Mouse (Mus musculus) gastrocnemius, adult 18-20 months (tissue): ENCODE measurements at regions not wholly inside any gene's neighbourhood (a gene's known extent, or its start where the extent isn't known, plus 50 kb on each side); places are given as distances from the start of the nearest gene placed in this dataset.
"Not testable (repeated sequence)": the region's sequence is repeated elsewhere in the genome, so short reads cannot be mapped to it uniquely, and the experiment has no call there.

Experiments used
- DNase-seq: peaks from one replicate; pipeline ENCODE4 v3.0.0; 2021; ENCODE audit warnings: low spot score

GRCm38 (mm10) chr9:82484341-82484740 lies 345.0 kb upstream of the Irak1bp1 start:
- DNase-seq, result no peak

DNA sequence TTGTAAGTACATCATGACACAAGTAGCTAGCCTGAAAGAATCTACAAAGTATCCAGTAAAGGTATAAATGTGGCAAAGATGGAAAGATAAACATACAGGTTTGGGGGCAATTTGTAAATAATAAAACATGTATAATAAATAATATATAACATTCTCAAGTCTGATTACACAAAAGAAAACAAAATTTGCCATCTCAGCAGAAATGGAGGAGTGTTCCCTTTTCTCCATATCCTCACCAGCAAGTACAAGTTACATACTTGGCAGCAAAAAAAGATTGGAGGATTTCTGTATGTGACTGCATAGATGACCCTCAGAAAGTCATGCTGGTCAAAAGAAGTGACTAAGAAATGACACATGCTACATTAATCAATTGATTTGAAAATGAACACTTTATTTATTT lies 335.9 kb upstream of the Irak1bp1 start:
- no peak for DNase-seq

GRCm38 (mm10) chr9:82510014-82510413 lies 319.3 kb upstream of the Irak1bp1 start:
- no peak for DNase-seq

DNA sequence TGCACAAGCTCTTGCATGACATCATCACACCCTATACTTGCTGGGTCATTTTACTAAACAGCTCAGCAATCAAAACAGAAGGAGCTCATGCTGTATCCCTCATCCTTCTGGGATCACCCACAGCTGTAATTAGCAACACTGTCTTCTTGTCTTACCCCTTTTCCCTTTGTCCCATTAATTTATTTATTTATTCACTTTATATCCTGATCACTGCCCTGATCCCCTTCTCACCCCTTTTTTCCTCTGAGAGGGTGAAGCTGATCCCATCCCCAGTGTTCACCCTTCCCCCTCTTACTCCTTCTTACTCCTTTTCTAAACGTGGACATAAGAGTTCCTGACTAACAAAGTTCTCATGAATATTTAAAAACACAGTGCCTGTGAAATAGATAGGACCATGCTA lies 310.3 kb upstream of the Irak1bp1 start:
- no peak for DNase-seq

GRCm38 (mm10) chr9:82527867-82528385 lies 301.4 kb upstream of the Irak1bp1 start:
- DNase-seq, result no peak

- no peak for DNase-seq
Observed at GRCm38 (mm10) chr9:82552726-82553125, 276.6 kb upstream of the Irak1bp1 start.

DNA sequence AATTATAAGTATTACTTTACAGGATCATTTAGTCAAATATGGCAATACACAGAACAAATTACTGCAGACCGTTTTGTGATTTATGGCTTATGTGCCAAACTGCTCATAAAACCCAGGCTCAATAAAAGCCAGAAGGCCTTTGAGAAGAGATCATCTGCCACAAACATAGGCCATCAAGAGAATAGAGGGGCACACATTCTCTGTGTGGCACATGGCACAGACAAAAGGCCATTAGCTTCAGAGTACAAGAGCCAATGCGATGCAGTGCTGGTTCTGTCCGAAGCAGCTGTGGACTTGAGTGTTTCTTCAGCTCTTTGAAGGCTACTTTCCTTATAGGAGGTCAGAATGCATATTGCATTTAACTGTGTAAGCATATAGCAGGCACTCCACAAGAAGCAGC lies 276.1 kb upstream of the Irak1bp1 start:
- no peak for DNase-seq

GRCm38 (mm10) chr9:82562551-82563465 lies 266.5 kb upstream of the Irak1bp1 start:
- DNase-seq, result no peak

DNA sequence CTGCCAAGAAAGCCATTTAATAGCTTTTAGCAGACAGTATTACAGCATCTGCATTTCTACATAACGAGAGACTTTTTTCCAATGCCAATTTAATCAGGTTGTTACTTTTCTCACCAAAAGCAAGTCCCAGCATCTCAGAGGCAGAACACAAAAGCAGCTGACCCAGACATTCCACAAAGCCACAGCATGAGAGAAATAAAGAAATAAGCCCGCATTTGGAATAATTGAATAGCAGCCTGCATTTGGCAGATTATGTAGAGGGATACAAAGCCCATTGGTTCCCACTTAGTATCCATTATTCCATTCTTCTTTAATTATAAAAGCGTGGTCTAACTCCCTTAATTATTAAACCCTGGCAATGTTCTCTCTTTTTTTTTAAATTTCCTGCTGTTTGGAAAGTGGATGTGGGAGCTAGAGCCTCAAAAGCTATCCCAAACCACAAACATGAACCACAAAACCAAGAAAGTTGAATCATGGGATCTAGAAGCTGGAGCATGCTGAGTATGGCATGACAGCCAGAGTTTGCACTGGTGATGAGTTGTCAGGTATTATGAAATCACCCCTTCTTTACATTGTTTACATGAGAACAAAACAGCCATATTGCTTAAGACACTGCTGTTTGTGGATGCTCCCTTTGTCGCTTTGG lies 247.8 kb upstream of the Irak1bp1 start:
- DNase-seq, result no peak

GRCm38 (mm10) chr9:82609111-82609510 lies 220.2 kb upstream of the Irak1bp1 start:
- DNase-seq, result no peak

GRCm38 (mm10) chr9:82609946-82610345 lies 219.4 kb upstream of the Irak1bp1 start:
- DNase-seq, result no peak

DNA sequence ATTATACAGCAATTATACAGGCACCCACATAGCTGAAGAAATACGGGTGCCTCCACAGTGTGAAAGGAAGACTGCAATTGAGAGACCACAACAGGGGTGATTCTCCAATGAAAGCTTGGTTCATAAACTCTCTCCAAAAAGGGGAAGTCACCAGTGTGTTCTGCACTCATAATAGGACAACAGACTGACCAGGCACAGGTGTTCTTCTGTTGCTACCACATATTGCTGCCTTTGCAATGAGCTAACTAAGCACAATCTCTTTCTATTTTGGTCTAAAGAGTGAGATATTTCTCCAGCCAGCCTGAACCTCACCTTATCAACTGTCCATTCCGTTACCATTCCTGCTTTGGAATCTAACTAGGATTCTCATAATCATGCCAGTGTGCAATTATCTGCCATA lies 216.8 kb upstream of the Irak1bp1 start:
- no peak for DNase-seq

DNA sequence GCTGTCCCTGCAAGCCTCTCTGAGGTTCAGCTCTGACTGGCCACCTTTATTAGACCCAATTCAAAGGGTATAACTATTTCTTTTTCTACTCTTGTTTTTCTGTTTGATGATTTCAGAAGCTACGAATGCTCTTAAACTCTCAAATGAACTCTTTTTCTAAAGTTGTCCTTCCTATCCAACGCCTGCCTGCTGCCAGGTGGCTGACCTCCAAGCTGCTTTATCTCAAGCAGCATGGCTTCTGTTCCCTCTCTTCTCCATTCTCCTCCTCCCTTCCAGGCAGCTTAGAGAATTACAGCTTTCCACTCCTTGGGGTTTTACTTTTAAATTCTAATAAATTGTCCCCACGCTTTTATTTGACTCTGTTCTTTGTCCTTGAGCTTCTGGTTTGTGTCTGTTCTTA lies 196.9 kb upstream of the Irak1bp1 start:
- no peak for DNase-seq

- DNase-seq, result no peak
Observed at GRCm38 (mm10) chr9:82640277-82640676, 189.1 kb upstream of the Irak1bp1 start.

GRCm38 (mm10) chr9:82643900-82644299 lies 185.4 kb upstream of the Irak1bp1 start:
- no peak for DNase-seq

DNA sequence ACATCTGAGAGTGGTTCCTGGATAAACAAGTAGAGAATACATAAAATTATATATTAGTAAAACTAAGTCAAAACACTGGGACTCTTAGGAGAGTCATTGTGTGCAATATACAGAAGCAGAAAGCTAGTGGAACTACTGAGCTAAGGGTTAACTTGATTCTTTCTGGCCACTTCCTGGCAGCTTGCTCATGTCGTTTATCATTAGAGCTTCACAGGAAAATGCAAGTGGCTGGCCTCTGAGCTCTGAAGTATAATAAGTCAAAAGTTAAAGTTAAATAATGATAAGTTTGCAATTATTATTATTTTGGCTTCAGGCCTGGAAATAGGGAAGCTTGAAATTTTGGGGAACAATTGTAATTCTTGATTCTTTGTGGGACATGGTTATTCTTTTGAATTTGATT lies 173.8 kb upstream of the Irak1bp1 start:
- DNase-seq, result not testable (repeated sequence)

GRCm38 (mm10) chr9:82682196-82682595 lies 147.1 kb upstream of the Irak1bp1 start:
- no peak for DNase-seq

- no peak for DNase-seq
Observed at GRCm38 (mm10) chr9:82709411-82709983, 119.8 kb upstream of the Irak1bp1 start.

DNA sequence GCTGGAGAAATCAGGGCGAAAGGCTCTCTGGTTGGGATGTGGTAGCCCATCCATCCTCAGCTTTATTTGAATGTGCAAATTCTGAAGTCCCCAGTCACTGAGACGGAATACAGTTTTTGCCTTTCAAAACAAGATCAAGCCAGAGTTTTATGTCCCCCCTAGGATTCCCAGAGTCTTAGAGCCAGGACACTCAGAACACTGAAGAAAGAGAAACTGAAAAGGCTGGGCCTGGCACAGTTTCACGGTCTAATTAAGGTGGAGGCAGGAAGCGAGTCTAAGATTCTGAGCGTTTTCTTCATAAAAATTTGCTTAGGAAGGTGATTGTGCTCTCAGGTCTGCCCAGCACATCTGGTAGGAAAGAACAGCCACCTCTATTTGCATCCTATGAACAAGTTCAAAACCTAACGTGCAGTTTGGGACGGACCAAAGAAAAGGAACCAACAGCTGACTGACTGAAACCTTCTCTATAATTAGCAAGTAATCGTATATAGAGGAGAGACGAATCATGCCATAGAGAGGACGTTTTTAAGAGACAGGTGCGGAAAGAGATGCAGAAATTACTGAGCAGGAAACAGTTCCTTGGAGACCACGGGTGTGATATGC lies 119.2 kb upstream of the Irak1bp1 start:
- DNase-seq, result peak; percentile 1

DNA sequence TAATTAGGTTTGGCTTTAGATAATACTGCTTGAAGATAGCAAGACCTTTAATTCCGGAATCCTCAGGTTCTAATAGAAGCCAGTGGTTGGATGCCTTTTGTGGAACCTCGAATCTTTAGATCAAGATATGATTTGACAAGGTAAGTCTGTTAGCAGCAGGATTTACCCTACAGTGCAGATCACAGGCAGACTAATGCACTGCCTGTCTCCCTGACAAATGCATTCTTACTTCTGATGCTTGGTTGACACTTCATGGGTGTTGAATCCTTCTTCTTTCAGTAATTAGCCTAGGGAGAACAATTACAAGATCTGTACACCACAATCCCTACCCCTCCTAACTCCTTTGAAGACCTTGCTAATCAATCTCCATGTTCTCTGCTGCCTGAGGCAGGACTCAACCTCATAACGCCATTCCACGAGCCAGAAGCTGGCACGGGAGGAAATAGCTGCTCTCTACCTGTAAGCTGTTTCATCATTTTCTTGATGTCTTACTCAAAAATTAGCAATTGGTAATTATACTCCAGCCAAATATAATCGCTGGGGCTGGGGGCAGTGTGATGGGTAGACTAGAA lies 118.3 kb upstream of the Irak1bp1 start:
- no peak for DNase-seq
